Mouse (Mus musculus): ENCODE data around the gene Rangap1.

Gene Rangap1

DNA sequence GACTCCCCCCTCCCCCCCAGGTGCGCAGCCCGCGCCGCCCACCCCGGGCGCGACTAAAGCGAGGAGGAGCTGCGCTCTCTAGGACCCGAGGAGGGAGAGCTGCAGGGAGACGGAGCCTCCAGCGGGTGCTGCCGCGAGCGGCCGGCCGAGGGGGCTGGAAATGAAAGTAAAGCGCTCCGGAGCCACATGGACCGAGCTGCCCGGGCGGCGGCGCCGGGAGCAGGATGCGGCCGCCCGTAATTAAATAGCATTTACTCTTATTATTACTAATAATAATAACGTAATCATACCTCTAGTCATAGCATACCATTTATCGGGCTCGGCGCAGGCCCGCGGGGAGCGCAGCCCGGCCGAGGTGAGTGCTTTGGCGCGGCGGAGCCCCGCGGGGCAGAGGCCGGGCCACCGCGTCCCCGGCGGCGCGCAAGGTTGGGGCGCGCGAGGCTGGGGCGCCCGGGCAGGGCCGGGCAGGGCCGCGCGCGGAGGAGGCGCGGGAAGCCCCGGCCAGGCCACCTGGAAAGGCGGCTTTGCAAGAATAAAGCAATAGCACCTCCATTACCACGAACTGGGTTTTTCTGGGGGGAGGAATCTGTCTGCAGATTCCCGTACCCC is at the start of gene Rangap1, which contains the start of gene Zc3h7b:
Gene Rangap1 (minus strand): TSS at position 539 of the 609 bp plus-strand sequence.
Gene Zc3h7b (plus strand): TSS at position 66 of the 609 bp plus-strand sequence.
- DNase-seq (ENCODE audit: inconsistent age in 2 of 2, low spot score in 1 of 2) = peak; percentile 84 to 95

DNA sequence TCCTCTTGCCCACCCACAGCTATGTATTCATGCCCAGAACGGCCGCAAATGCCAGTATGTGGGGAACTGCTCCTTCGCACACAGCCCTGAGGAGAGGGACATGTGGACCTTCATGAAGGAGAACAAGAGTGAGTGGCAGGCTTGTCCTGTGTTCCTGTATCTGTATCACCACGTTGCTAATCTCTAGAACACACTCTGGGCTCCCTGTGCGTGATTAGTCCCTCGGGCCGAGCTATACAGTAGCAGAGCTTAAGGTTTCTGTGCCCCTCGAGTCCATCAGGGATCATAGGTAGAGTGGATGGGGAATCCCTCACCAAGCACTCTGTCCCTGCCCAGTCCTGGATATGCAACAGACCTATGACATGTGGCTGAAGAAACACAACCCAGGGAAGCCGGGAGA is 47.1 kb upstream of the Rangap1 start:
- DNase-seq (ENCODE audit: inconsistent age in 2 of 2, low spot score in 1 of 2) = no peak

DNA sequence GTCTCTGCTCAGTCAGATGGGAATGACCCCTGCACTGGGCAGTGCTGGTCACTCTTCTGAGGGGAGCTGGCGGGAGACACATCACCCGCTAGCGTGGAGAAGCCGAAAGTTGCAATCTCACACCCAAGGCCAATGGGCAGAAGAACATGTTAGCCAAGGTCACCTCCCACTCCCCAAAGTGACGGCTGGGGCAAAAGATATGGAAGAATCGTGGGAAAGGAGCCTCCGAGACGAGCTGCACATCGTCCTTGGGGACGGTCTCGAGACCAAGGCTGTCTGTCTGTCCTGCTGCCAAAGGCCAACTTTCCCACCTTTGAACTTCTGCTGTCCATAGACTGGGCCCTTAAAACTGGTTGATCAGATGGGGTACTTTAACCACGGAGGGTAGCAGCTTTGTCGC is 42.2 kb upstream of the Rangap1 start:
- DNase-seq (ENCODE audit: inconsistent age in 2 of 2, low spot score in 1 of 2) = peak in 1 of 2 experiments; percentile 59

DNA sequence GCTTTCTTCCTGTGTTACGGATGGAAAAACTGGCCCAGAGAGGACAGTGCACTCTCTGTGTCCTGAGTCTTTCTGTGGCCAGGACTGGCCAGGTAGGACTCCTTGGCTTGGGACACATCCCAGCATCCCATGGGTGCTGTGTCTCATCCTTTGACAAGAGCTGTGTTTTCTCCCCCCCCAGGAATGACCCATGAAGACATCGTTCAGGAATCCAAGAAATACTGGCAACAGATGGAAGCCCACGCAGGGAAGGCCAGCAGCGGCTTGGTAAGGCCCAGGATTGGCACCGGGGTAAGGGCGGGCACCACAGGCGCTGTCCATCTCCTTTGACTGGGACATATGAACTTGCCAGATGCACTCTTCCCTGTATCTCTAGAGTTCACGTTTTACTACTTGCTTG is 40.4 kb upstream of the Rangap1 start:
- DNase-seq (ENCODE audit: inconsistent age in 2 of 2, low spot score in 1 of 2) = no peak

DNA sequence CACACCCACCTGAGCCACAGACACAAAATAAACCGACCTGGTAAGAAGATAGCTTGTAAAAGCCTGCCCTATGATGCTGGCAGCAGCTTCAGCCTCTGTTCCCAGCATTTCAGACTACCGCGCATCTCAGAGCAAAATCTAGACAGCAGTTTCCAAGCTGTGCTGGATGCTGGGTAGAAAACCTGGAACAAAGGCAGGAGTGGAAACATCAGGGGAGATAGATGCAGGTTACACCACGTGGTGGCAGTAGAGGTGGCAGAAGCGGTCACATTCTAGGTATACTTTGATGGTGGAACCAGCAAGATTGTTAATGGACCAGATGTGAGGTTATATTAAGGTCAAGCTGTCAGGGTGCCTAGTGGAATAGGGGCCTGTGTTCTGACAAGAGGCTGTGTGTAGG is 39.4 kb upstream of the Rangap1 start:
- no peak for DNase-seq (ENCODE audit: inconsistent age in 2 of 2, low spot score in 1 of 2)

DNA sequence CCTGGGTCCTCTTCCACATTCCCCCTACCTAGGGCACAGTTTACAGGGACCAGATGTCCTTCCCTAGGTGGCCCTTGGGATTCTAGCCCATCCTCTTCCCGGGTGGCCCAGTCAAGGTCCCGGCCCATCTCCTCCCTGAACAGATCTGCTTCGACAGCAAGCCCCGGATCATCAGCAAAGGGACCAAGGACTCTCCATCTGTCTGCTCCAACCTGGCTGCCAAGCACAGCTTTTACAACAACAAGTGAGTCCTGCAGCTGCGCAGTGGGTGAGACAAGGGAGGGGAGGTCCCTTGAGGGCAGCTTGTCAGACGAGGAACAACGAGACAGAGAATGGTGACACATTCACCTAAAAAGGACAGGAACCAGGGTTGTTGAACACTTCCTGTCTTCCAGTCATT is 36.5 kb upstream of the Rangap1 start:
- DNase-seq (ENCODE audit: inconsistent age in 2 of 2, low spot score in 1 of 2) = no peak

DNA sequence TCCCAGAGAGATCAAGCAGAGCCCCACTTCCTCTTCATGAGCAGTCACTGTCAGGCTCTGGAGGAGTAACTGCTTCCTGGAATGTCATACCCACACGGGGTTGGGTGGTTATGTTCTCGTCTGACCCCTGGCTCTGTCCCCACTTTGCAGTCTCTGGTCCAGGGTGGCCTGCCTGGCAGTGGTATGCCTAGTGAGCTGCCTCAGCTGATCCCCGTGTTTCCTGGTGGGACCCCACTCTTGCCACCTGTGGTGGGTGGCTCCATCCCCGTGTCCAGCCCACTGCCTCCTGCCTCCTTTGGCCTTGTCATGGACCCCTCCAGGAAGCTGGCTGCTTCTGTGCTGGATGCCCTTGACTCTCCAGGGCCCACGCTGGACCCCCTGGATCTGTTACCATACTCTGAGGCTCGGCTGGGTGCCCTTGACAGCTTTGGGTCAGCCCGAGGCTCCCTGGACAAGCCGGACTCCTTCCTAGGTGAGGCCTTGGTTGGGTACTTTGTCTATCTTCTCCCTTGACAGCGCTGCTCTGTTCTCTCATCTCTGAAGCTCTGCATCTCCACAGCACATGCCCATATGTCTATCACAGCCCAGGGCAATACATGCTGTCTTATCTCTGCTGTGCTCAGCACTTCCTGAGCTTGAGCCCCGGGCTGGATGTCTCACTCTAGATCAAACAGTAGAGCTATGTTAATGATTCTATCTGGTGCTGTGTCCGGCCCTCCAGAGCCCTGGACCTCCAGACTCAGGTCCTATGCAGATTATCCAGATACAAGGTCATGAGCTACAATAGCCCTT is 31.5 kb upstream of the Rangap1 start:
- DNase-seq (ENCODE audit: inconsistent age in 2 of 2, low spot score in 1 of 2) = no peak

DNA sequence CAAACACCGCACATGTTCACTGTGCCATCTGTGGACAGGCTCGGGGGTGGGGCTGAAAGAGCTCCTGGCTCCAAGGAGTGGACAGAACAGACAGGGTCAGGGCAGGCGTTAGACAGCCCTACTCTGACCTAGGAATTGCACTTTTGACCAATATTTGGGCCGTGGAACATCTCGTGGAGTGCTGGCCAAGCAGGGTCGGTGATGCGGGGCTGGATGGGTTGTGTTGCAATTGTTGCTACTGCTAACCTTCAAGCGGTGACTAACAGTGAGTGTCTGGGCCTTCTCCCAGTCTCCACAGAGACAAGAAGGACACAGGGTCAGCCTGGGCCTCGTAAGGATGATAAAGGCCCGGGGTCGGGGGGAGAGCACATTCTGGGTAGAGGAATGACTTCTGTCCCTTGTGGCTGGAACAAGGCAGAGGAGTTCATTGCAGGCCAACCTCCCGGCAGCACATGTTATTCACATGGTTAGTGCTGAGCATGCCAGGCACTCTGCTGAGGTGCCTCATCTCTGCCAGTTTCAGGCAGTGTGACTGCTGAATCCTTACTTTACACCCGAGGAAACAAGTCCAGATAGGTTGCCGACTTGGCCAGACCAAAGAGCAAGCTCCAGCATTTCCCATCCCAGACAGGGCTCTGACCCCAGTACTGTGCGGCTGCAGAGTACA is 29.3 kb upstream of the Rangap1 start:
- peak; percentile 86 to 92 for DNase-seq (ENCODE audit: inconsistent age in 2 of 2, low spot score in 1 of 2)

DNA sequence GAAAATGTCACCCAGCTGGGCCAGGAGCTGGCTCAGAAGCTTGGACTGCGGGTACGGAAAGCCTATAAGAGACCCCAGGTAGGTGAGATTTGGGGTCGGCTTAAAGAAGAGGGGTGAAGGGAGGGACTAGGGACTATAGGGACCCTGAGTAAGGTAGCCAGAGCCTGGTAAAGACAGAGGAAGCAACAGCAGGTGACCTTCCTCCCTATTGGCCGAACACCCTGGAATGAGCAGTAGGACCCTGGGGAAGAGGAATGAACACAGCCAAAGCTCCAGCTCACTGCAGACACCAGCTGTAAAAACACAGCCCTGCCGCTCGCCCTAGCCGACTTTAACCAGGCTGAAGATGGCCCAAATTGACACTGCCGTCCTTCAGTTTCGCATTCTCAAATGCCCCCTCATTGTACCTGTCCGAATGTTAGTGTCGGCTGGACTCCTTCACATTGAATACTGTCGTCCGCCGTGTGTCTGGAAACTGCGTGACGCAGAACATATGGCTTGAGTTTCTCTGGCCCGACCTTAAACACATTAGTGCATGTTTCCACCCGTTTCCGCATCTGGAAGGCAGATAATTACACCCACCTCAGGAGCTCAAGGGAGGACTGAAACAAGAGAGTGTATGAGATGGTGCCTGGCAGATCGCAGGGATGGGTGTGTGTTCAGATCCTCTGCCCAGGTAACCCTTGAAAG is 27.2 kb upstream of the Rangap1 start:
- no peak for DNase-seq (ENCODE audit: inconsistent age in 2 of 2, low spot score in 1 of 2)

DNA sequence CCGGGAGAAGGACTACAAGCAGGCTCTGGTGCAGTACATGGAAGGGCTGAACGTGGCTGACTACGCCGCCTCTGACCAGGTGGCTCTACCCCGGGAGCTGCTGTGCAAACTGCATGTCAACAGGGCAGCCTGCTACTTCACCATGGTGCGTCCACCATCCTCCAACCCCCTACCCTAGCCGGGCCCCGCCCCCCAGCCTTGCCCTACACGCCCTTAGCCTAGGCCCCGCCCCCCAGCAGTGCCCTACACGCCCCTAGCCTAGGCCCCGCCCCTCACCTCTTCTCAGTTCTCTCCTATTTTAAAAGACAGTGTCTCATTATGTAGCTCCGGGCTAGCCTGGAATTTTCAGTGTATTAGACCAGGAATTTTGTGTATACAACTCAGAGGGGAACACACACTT is 23.7 kb upstream of the Rangap1 start:
- DNase-seq (ENCODE audit: inconsistent age in 2 of 2, low spot score in 1 of 2) = no peak

DNA sequence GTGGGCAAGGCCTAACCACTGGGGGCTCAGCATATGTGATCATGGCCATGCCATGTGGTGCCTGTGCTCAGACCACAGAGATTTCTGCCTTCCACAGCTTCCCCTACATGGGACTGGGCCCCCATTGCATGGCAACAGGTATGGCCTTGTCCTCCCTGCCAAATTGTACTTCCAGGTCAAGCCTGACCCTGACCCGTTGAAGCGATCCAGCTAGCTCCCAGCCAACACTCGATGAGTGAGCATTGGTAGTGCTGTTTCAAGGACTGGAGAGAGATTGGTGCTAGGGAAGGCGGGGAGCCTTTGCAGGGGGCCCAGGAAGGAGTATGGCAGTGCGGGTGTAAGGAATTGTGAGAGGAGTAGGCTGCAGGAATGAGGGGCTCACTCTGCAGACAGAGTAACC is 21.1 kb upstream of the Rangap1 start:
- peak; percentile 76 to 82 for DNase-seq (ENCODE audit: inconsistent age in 2 of 2, low spot score in 1 of 2)

DNA sequence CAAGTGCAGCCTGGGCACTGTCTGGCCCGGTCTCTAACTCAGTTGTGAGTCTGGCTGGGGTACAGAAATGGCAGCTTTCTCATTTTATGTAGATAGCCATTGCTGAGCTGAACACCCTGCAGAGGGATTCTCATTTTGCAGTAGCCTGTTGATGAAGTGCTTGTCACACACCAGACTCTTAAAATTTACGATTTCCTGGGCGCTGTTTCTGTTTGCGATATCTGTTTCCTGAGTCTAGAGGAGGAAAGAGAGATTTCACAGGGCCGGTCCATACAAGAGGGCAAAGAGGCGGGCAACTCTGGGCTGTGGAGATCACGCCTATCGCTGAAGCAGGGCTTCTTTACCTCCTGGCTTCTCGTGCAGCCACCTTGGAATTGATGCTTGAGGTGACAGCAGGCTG is 20.3 kb upstream of the Rangap1 start:
- no peak for DNase-seq (ENCODE audit: inconsistent age in 2 of 2, low spot score in 1 of 2)

DNA sequence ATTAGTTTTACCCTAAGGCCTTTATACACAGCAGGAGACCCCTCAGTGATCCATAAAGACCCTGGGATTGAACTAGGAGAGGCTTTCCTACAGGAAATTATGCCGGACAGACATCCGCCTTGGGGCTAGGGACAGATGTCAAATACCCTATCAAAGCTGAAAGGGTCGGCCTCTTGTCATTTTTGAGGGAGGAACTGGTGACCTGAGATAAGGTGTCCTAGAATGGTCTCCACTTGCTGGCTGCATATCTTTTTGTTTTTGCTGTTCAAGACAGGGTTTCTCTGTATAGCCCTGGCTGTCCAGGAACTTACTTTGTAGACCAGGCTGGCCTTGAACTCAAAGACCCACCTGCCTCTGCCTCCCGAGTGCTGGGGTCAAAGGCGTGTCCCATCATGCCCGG is 19.2 kb upstream of the Rangap1 start:
- DNase-seq (ENCODE audit: inconsistent age in 2 of 2, low spot score in 1 of 2) = no peak

DNA sequence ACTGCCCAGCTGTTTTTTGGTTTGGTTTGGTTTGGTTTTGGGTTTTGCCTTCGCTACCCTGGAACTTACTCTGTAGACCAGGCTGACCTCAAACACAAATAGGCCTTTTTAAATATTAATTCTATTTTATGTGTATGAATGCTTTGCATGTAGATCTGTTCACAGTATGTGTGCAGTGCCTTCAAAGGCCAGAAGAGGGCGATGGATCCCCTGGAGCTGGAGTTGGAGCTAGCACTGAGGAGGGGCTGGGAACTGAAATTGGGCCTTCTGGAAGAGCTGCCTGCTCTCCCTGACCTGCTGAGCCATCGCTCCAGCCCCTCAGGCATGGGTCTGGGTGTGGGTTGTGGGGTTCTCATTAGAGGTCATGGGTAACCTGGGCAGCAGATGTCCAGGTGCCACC is 16.6 kb upstream of the Rangap1 start:
- no peak for DNase-seq (ENCODE audit: inconsistent age in 2 of 2, low spot score in 1 of 2)

DNA sequence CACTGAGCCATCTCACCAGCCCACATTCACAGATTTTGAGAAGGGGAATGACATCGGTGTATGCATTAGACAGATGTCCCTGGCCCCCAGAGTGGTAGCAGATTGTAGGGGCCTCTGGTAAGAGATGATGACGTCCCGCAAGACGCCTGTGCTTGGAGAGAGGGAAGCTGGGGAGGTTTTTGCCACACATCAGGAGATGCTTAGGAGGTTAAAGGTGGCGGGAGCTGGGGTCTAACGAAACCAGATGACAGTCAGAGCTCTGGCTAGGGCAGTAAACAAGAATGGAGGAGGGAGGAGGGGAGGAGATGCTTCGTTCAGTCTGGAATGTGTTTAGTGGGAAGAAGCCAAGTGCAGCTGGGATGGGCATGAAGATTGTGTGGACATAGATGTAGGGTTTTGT is 16.1 kb upstream of the Rangap1 start:
- no peak for DNase-seq (ENCODE audit: inconsistent age in 2 of 2, low spot score in 1 of 2)

DNA sequence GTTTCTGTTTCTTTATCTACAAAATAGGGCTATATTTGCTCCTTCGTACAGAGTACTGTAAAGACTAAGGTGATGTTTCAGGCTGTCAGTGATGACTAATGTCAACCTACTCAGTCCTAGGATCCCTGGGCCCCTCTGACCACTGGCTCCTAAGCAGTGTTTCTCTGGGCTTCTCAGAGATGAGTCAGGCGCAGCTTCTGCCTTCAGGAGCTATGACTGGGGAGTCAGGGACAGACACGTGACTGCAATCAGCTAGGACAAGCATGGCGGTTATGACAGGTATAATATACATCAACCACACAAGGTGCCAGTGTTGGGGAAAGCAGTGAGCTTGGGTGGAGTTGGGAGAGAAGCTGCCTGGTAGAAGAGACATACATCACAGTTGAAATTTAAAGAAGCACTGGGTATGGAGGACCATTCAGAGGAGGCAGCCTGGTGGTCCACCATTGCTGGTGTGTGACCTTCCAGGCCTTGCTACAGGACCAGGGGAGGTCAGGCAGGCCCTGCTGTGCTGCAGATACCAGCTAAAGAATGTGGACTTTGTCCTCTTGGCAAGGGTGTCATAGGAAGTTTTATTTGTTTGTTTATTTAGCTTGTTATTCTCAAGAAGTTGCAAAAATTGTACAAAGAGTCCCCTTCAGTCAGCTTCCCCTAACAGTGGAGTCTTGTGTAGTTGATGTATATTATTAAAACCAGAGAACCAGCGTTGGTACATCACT is 15.2 kb upstream of the Rangap1 start:
- DNase-seq (ENCODE audit: inconsistent age in 2 of 2, low spot score in 1 of 2) = peak in 1 of 2 experiments; percentile 58

DNA sequence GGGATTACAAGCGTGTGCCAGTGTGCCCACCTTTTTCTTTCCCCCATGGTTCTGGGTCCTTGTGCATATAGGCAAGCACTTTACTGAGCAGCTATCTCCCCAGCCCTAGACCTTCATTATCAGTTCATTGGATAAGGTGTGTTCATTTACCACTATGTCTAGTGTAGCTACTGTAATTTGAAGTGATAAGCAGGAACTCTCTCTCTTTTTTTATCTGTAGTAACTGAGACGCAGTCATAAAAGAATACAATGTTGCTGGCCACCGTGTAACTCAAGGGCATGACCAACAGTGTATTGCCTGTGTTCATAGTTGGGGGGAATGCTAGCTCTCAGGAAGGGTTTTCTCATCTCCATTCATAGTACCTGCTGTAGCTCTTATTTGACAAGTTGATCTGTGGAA is 14.2 kb upstream of the Rangap1 start:
- no peak for DNase-seq (ENCODE audit: inconsistent age in 2 of 2, low spot score in 1 of 2)

DNA sequence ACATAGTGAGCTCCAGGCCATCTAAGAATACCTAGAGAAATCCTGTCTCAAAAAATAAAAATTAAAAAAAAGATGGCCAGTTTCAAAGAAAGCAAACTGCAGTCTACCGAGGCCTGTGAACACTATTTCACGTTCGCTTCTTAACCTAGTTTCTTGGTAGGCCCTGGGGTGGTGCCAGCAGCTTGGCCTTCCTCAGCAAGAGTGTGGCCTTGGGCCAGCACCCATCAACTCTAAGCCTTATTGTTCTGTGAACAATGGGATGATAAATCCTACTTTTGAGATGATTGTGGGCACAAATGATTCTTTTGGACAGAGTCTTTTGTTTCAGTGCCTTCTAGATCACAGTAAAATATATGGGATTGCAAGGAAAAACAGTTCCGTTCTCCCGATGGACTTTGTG is 13.4 kb upstream of the Rangap1 start:
- peak; percentile 58 to 79 for DNase-seq (ENCODE audit: inconsistent age in 2 of 2, low spot score in 1 of 2)

DNA sequence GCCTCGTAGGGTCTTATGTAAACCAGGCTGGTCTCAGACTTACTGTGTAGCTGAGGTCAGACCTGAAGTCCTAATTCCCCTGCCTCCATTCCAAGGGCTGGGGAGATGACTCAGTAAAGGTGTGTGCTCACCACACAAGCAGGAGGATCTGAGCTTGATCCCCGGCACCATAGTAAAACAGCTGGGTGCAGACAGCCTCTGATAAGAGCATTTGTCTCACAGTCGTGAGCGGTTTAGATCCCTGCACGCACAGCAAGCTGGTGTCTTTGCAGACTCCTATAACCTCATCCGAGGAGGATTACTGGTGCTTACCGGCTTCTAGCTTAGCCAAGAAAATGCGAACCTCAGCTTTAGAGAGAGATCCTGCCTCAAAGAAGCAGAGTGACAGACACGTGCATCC is 8.3 kb upstream of the Rangap1 start:
- DNase-seq (ENCODE audit: inconsistent age in 2 of 2, low spot score in 1 of 2) = no peak

DNA sequence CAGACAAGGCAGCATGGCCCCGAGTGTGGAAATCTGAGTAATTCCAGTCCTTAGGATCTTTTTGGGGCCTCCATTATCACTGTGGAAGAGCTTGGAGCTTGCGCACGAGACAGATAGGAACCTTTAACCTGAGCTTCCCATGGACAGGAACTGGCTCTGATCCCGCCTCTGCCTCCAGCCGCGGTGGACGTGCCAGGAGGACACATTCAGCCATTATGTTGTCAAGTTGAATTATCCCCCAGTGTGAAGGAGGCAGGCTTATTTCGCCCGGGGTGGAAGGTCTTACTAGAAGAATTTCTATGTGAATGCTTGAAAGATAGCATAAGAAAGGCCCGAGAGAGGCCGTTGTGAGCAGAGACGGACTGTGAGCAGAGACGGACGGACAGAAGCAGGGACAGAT is 4.4 kb upstream of the Rangap1 start:
- DNase-seq (ENCODE audit: inconsistent age in 2 of 2, low spot score in 1 of 2) = peak; percentile 28 to 55

DNA sequence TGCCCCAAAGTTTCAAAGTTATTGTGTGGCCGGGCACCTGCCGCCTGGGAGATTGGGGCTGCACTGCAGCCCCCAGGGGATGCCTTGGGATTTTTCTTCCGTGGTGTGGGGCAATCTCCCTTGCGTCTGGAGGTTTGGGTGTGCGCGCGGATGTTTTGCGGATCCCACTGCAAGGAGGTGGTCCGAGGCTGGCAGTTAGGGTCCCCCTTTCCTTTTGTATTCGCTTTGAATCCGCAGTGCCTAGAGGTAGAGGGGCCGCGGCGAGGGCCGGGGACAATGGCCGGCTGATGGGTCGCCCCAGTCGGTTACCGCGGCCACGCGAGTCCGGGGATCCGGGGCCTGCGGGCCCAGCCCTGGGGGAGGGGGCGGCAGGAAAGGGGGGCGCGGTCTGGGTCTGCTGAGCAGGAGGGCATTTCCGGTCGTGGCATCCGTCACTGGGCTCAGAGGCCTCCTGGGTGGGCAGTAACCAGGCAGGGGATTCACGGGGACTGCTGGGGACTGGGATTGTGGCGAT is 328 bp upstream of the Rangap1 start:
- peak; percentile 65 to 83 for DNase-seq (ENCODE audit: inconsistent age in 2 of 2, low spot score in 1 of 2)

Measured in adrenal gland, adult (tissue).